Mouse (Mus musculus) gastrocnemius, postnatal 10 days (tissue): ENCODE measurements around the gene Clrn2. TPM values are rescaled to one million over a fixed set of nuclear protein-coding genes. Genes with fewer than 3 reads are reported as not detected.

Experiments used
- DNase-seq: peaks from one replicate; pipeline ENCODE4 v3.0.0; 2021; ENCODE audit warnings: mixed read lengths
- total RNA-seq, 2 experiments: library from RNA; stranded (reverse); gene quantifications; 2 replicates each; pipeline ENCODE4 v1.2.3; 2021

Clrn2 gene
- total RNA-seq, 2 experiments from 2014 or later: not detected

GRCm38 (mm10) chr5:45449831-45450716 is 3.5 kb upstream of the Clrn2 start, which contains the start of gene Qdpr:
Gene Qdpr (minus strand): TSS chr5:45450236.
- peak; percentile 95 for DNase-seq

GRCm38 (mm10) chr5:45454456-45454855 is 905 bp downstream of the Clrn2 start:
- no peak for DNase-seq

GRCm38 (mm10) chr5:45472880-45473450 is 19.4 kb downstream of the Clrn2 start:
- DNase-seq: no peak

GRCm38 (mm10) chr5:45473521-45473920 is 20.0 kb downstream of the Clrn2 start:
- DNase-seq: no peak

- DNase-seq: peak; percentile 23
Measured at GRCm38 (mm10) chr5:45474215-45474614, 20.7 kb downstream of the Clrn2 start.

GRCm38 (mm10) chr5:45474758-45475157 is 21.2 kb downstream of the Clrn2 start:
- DNase-seq: no peak

- DNase-seq: no peak
Measured at GRCm38 (mm10) chr5:45475771-45476170, 22.2 kb downstream of the Clrn2 start.

- no peak for DNase-seq
Measured at GRCm38 (mm10) chr5:45476288-45476687, 22.7 kb downstream of the Clrn2 start.

- DNase-seq: no peak
Measured at GRCm38 (mm10) chr5:45477601-45478000, 24.1 kb downstream of the Clrn2 start.

GRCm38 (mm10) chr5:45480066-45480465 is 26.5 kb downstream of the Clrn2 start:
- no peak for DNase-seq

- no peak for DNase-seq
Measured at GRCm38 (mm10) chr5:45481125-45481524, 27.6 kb downstream of the Clrn2 start.

GRCm38 (mm10) chr5:45482607-45483006 is 29.1 kb downstream of the Clrn2 start:
- DNase-seq: no peak

- DNase-seq: no peak
Measured at GRCm38 (mm10) chr5:45483654-45484053, 30.1 kb downstream of the Clrn2 start.

GRCm38 (mm10) chr5:45491776-45492175 is 38.2 kb downstream of the Clrn2 start:
- no peak for DNase-seq

- peak; percentile 100 for DNase-seq
Measured at GRCm38 (mm10) chr5:45493191-45494092, 39.9 kb downstream of the Clrn2 start, which contains the start of gene Lap3. Gene Lap3 (plus strand): TSS chr5:45493374.

GRCm38 (mm10) chr5:45494093-45494755 is 40.7 kb downstream of the Clrn2 start:
- no peak for DNase-seq

- DNase-seq: no peak
Measured at GRCm38 (mm10) chr5:45495429-45495975, 42.0 kb downstream of the Clrn2 start.

- no peak for DNase-seq
Measured at GRCm38 (mm10) chr5:45496042-45496441, 42.5 kb downstream of the Clrn2 start.

GRCm38 (mm10) chr5:45496479-45496878 is 42.9 kb downstream of the Clrn2 start:
- DNase-seq: no peak

- no peak for DNase-seq
Measured at GRCm38 (mm10) chr5:45496930-45497550, 43.5 kb downstream of the Clrn2 start.

GRCm38 (mm10) chr5:45497564-45497963 is 44.0 kb downstream of the Clrn2 start:
- no peak for DNase-seq
